Mouse (Mus musculus): ENCODE results near the gene Heyl.

DNA sequence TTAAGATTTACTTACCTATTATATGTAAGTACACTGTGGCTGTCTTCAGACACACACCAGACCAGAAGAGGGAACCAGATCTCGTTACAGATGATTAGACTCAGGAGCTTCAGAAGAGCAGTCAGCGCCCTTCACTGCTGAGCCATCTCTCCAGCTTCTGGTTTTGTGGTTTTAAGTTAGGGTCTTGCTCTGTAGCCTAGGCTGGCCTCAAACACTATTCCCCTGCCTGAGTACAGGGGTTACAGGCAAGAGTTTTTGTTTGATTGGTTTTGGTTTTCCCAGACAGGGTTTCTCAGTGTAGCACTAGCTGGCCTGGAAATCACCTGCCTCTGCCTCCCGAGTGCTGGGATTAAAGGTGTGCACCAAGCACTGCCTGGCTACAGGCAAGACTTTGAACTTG lies 59.0 kb downstream of the Heyl start:
- TF ChIP-seq CTCF (IDR thresholded peaks at IDR 0.05; ENCODE audit: low read depth), result no peak
- no peak for TF ChIP-seq EP300 (IDR thresholded peaks at IDR 0.05; ENCODE audit: low read depth)
